Mouse (Mus musculus): ENCODE data around the gene Mfsd4b1.
"Not testable (repeated sequence)": the region's sequence is repeated elsewhere in the genome, so short reads cannot be mapped to it uniquely, and the experiment has no call there.

Gene Mfsd4b1

GRCm38 (mm10) chr10:40032897-40033296 lies 7.8 kb upstream of the Mfsd4b1 start:
- DNase-seq (ENCODE audit: low spot score), result no peak

GRCm38 (mm10) chr10:40030716-40031115 lies 5.6 kb upstream of the Mfsd4b1 start:
- no peak for DNase-seq (ENCODE audit: low spot score)

- no peak for DNase-seq (ENCODE audit: low spot score)
Observed at GRCm38 (mm10) chr10:40029610-40030009, 4.5 kb upstream of the Mfsd4b1 start.

GRCm38 (mm10) chr10:40028091-40028490 lies 3.0 kb upstream of the Mfsd4b1 start:
- DNase-seq (ENCODE audit: low spot score), result no peak

GRCm38 (mm10) chr10:40026546-40026945 lies 1.5 kb upstream of the Mfsd4b1 start:
- DNase-seq (ENCODE audit: low spot score), result no peak

- no peak for DNase-seq (ENCODE audit: low spot score)
Observed at GRCm38 (mm10) chr10:40025560-40025959, 492 bp upstream of the Mfsd4b1 start.

GRCm38 (mm10) chr10:40020401-40020800 lies 4.7 kb downstream of the Mfsd4b1 start:
- DNase-seq (ENCODE audit: low spot score), result no peak

- DNase-seq (ENCODE audit: low spot score), result no peak
Observed at GRCm38 (mm10) chr10:40019492-40019891, 5.6 kb downstream of the Mfsd4b1 start.

- no peak for DNase-seq (ENCODE audit: low spot score)
Observed at GRCm38 (mm10) chr10:40018261-40018860, 6.7 kb downstream of the Mfsd4b1 start.

- no peak for DNase-seq (ENCODE audit: low spot score)
Observed at GRCm38 (mm10) chr10:40009591-40009990, 15.5 kb downstream of the Mfsd4b1 start.

- DNase-seq (ENCODE audit: low spot score), result not testable (repeated sequence)
Observed at GRCm38 (mm10) chr10:40008847-40009246, 16.2 kb downstream of the Mfsd4b1 start.

- no peak for DNase-seq (ENCODE audit: low spot score)
Observed at GRCm38 (mm10) chr10:40007953-40008352, 17.1 kb downstream of the Mfsd4b1 start.

GRCm38 (mm10) chr10:40006963-40007362 lies 18.1 kb downstream of the Mfsd4b1 start:
- DNase-seq (ENCODE audit: low spot score), result no peak

GRCm38 (mm10) chr10:40000746-40001145 lies 24.3 kb downstream of the Mfsd4b1 start:
- no peak for DNase-seq (ENCODE audit: low spot score)

GRCm38 (mm10) chr10:39991155-39991554 lies 33.9 kb downstream of the Mfsd4b1 start:
- no peak for DNase-seq (ENCODE audit: low spot score)

- no peak for DNase-seq (ENCODE audit: low spot score)
Observed at GRCm38 (mm10) chr10:39986466-39986865, 38.6 kb downstream of the Mfsd4b1 start, which contains the start of gene Mfsd4b5. Gene Mfsd4b5, minus strand, starts transcription at chr10:39986646.

GRCm38 (mm10) chr10:39982604-39983003 lies 42.5 kb downstream of the Mfsd4b1 start:
- no peak for DNase-seq (ENCODE audit: low spot score)

GRCm38 (mm10) chr10:39978231-39978630 lies 46.8 kb downstream of the Mfsd4b1 start:
- no peak for DNase-seq (ENCODE audit: low spot score)

- no peak for DNase-seq (ENCODE audit: low spot score)
Observed at GRCm38 (mm10) chr10:39977346-39977745, 47.7 kb downstream of the Mfsd4b1 start.

GRCm38 (mm10) chr10:39975771-39976170 lies 49.3 kb downstream of the Mfsd4b1 start:
- no peak for DNase-seq (ENCODE audit: low spot score)

GRCm38 (mm10) chr10:39974982-39975381 lies 50.1 kb downstream of the Mfsd4b1 start:
- DNase-seq (ENCODE audit: low spot score), result no peak

GRCm38 (mm10) chr10:39967512-39967911 lies 57.6 kb downstream of the Mfsd4b1 start:
- DNase-seq (ENCODE audit: low spot score), result no peak

- DNase-seq (ENCODE audit: low spot score), result no peak
Observed at GRCm38 (mm10) chr10:39961906-39962305, 63.2 kb downstream of the Mfsd4b1 start.

- no peak for DNase-seq (ENCODE audit: low spot score)
Observed at GRCm38 (mm10) chr10:39960441-39960822, 64.6 kb downstream of the Mfsd4b1 start.

Data from urinary bladder, postnatal 25 days (tissue).